Mouse (Mus musculus) left cerebral cortex, adult 11 months (tissue): ENCODE measurements around the gene Letm1.

Experiments used
- DNase-seq: peaks from one replicate; pipeline ENCODE4 v3.0.0; 2022; ENCODE audit warnings: low spot score

Gene Letm1

DNA sequence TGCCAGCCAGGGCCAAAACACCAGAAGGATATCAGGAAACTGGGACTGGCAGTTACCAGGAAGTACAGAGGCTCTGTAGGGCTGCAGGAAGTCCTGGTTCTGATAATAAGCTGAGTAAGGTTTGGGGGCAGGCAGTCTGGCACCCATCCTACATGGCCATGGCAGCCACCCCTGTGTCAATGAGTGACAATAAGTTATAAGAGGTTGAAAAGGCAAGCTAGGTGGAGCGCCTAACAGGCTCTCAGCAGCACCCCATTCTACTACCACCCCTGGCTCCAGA, 76.3 kb downstream of the Letm1 start:
- DNase-seq: no peak

DNA sequence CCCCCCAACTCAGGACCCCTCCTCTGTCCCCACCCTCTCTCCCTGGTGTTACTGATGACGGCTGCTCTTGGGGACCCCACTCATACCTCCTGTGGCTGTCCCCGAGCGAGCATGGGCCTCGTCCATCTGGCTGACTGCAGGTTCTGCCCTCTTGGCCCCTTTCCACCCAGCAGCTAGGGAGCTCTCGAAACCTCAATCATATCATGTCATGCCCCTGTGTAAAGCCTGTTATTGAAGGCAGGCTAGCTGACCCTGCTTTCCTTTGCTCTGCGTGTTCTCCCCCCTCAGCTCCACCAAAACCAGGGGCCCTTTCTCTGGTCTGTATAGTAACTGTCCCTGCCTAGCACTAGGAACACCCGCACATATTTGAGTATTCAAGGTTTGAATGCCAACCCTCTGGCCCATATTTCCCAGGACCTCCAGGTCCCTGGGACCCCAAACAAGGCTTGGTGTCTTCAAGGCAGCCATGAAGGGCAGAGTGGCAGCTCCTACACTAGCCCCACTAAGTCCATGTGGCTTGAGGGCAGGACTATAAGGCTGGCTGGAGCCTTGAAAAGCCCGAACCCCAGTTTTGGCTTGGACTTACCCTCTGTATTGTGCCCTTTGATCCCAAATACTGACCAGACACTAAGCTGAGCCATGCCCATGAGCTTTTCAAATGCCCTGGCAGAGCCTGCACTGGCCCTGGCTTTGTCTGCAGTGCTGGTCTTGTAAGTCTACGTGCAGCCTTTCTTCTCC, 76.8 kb downstream of the Letm1 start:
- DNase-seq: no peak

DNA sequence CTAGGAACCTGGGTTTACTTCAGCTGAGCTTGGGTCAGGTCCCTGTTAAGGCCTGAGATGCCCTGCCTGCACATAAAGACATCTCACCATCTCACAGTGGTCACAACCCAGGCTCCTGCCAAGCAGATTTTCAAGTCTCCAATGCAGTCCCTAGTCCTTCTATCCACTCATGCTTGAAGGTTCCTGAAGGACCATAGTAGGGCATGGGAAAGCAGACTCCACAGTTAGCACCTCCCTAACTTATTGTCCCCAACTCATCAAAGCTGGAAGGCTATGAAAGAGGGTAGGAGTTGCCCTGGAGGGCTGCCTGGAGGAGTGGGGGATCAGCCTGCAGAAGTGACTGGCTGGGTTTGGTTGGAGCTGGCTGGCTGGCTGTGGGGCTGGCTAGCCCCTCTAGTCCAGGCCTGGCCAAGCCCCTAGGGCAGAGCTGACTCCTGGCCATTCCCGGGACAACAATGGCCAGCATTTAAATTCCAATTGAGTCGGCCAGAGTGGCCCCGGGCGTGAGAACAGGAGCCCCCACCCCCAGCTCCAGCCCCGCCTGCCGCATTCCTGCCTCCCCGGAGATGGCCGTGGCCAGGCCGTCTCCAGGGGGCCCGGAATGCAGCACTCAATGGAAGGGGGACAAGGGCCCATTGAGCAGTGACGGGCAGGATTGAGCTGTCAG, 77.5 kb downstream of the Letm1 start:
- peak; percentile 27 for DNase-seq

DNA sequence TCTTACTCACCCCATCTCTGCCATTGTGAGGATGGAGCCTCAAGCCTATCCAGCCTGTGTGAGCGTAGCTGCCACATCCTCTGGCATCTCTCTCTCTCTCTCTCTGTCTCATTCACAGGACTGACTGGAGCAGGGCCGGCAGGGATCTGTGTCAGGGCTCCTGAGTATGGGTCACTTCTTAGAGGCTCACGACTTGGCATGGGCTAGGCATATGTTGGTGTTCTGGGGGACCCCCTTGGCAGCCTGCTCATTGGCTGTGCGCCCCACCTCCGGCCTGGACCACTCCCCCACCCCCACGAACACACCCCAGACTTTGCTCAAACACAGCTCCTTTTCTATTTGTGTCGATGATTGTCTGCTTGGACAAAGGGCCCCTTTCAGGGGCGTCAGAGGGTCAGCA, 78.6 kb downstream of the Letm1 start:
- no peak for DNase-seq

DNA sequence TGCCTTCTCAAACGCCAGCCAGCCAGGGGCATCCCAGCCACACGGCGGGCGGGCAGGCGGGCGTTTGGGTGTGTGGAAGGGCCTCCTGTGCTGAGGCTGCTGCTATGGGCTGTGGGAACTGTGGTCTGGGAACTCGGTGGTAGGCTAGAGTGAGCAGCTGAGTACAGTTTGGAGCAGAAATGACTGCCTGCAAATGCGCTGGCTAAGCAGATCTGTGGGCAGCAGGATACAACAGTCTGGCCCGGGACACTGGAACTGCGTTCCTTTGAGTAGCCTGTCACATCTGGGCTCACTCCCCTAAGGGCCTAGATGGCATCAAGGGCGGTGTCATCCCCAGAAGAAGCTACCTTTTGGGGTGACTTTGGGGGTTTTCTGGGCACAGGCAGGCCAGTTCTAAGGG, 80.8 kb downstream of the Letm1 start:
- no peak for DNase-seq

DNA sequence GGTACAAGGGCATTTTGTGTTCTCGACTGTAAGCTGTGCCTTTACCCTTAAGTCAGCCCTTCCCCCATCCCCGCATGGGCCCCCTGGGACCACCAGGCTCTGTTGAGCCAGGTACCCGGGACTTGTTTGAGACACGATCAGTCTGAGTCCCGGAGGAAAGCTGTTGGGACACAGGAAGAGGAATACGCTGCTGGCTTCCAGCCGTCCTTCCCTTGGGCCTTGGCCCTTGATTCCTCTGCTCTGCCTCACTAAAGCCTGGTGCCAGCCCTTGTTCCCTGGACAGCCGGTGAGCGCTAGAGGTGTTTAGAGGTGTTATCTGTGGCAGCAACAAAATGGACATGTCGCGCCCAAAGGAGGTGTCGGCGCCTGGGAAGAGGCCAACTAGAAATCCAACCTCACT, 82.6 kb downstream of the Letm1 start:
- no peak for DNase-seq

DNA sequence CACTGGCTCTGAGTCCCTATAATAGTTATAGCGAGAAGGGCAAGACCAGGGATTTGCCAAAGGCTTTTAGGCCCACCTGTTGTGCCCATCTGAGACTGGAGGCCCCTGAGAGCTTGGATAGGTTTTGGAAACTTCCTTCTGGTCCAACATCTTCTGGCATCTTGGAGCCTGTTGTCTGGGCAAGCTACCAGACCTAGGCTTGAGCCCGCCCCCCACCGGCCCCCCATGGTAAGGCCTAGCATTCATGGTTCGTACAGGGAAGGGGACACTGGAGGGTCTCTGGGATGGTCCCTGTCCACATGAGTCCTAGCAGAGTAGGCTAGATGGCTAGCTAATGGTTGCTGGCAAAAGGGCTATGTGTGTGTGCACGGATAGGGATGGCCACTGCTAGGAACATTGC, 83.9 kb downstream of the Letm1 start:
- no peak for DNase-seq

DNA sequence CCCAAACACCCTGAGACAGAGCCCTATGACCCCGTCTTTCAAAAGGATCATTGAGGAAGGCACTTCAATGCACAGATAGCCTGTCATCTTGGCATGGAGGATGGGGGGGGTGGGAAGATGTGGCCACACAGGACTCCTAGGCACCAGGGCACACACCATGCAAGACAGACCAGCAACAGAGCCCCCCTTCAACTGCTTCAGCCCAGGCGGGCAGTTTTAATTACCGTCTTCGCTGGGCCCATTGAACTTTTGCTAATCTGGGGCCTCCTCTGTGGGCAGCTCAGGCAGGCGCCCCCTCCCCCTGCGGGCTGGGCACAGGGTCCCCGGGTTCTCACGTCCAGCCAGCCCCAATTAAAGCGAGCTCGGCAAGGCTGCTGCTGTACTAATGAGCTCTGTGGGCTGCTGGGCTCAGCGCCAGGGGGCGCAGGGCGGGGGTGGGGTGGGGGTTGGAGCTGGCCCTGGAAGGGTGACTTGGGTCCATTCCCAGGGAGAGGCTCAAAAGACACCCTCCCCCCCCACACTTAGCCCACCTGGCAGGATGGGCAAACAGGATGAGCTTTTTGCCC, 84.6 kb downstream of the Letm1 start:
- DNase-seq: peak; percentile 37

DNA sequence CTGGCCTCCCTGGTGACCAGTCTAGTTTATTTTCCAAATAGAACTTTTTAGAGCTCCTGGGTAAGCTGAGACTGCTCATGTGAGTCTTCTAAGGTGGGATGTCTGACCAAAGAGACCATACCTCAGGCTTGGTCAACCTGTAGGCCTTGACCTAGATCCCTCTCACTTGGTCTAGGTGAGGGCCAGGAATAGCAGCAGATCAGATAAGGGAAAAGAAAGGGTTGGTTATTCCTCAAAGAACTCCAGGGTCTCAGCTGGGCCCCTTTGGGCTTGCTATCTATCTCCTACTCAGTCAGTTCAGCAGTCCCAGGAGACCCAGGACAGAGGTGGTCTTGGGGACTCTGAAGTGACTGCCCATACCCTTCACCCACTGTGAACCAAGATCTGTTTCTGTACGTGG, 85.1 kb downstream of the Letm1 start:
- DNase-seq: no peak

DNA sequence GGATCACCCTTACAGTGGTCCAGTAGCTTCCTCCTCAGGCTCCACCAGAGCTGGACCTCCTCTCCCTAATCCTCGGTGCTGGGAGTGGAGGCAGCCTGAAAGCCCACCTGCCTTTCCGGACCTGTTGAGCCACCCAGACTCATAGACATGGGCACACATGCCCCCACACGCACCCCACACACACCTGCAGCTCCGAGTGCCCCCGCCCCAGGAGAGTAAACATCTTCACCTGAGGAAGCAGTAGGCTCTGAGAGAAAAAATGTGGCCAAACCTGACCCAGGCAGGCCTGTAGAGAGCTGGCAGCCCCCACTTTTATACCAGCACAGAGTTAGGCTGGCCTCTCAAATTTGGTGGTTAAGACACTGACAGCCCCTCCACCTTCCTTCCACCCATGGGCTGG, 86.2 kb downstream of the Letm1 start:
- DNase-seq: no peak

DNA sequence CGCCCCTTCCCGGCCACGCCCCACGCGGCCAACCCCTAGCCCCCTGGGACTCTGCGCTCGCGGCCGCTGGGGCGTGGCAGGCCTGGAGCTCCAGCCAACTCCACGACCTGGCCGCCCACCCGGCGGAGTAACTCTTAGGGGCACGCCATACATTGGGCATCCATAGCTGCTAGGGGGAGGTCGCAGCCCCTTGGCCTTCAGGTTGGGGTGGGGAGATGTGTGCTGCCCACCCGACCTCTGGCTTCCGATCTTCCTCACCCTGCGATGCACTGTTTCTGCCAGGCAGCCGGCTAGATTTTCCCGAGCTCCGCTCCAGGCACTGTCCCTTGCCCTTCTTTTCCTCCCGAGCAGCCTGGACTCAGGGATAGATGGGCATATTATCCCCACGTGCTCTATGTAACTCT, 86.9 kb downstream of the Letm1 start:
- DNase-seq: no peak

DNA sequence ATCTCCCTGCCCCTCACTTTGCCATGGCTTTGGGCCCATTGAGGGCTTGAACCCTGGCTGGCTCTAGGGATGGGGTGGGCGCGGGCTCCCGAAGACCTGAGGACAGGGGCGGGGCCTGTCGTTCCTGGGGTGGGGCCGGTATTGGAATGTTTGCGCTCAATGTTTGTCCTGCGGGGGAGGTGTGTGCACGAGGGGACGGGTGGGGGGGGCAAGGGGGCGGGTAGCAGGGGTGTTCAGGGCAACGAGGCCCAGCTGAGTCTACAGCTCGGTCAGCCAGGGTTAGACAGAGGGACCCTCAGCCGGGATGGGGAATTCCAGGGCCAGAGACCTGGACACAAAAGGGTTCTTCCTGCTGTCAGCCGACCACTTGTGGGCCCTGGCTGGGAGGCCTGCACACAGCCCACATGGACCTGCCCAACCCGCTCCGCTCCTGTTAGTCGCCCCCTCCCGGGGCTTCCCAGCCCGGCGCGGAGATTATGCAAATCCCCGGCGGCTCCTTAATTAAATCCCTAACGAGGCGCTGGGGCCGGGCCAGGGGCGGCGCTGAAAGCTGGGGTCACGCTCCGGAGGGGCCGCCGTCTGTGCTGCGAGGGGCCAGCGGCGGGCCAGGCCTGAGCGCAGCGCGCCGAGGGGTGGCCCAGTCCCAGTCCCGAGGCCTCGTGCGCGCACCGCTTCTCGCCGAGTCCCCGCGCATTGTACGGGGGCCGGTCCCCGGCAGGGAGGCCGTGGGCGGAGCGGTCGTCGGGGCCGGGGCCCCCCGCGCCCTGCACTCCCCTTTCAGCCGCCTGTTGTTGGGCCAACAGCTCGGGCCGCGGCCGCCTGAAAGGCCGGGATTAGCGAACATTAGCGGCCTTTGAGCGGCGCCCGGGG, 87.5 kb downstream of the Letm1 start:
- DNase-seq: no peak

DNA sequence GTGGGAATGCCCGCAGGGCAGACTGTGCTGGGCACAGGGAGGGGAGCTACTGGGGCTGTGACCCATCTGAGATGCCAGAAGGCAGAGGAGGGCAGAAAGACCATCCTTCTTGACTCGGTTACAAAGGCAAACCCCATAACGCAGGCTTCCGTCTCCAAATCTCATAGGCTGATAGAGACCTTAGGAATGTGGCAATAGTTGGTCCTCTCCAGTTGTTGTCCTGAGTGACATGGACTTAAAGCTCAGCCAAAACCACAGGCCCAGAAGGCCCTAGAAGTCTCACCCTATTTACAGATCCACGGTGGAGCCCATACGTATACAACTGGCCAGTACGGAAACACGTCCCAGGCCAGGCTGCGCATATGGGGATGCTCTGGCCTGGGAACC, 88.2 kb downstream of the Letm1 start:
- DNase-seq: no peak

DNA sequence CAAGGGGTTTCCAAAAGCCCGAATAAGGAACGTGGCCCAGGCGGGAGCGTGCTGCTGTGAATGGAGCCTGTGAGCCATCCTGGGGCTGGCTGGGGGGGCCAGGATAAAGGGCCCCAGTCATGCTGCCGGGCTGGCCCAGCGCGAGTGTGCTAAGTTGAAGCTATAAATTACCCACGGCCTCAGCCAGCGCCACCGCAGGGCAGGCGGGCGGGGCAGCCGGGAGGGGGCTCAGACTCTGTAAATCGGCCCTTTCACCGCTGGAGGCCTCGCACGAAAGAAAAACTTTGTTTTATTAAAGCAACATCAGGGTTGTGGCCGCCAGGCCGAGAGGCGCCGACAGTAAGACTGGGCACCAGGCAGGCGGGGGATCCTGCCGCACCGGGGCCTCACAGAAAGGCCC, 90.2 kb downstream of the Letm1 start:
- no peak for DNase-seq

DNA sequence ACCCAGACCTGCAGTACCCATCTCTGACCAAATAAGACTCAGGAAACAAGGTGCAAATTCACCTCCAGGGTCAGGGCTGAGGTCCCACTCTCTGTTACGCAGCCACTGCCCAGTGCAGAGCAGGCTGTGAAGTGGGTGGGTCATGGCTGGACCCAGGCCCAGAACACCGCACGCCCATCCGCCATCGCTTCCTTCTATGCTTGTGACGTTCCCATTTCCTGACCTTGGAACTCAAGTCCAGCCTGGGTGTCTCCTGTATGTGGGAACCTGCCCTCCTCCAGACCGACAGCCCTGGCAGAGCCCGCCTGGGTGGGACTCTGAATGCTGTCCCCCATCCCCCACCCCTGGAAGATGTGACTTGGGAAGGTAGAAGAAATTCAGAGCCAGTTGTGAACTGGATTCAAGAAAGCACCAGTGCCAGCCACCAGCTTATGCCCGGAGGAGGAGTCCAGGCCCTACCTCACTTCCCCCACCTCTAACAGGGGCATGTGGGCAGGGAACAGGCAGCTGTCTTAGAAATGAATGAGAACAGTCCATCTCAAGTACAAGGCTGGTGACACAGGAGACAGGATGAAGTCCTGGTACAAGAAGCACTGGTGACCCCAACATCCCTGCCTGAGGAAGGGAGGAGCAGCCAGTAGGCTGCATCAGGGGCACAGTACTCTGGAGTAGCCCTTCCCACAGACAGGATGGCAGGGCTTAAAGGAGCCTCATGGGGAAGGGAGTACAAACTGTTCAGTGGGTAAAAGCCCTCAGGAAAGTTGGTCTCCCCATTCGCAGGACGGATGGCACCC, 92.6 kb downstream of the Letm1 start:
- no peak for DNase-seq
